Mouse (Mus musculus): Measurements from ENCODE around the gene Cdon.
A peak's percentile ranks its signal among the peaks of the same experiment; 100 is the strongest.

Gene Cdon

GRCm38 (mm10) chr9:35494937-35495336 lies 74.0 kb downstream of the Cdon start:
- DNase-seq = peak; percentile 5

- no peak for DNase-seq
Observed at GRCm38 (mm10) chr9:35495471-35495870, 74.5 kb downstream of the Cdon start.

GRCm38 (mm10) chr9:35499946-35500345 lies 79.0 kb downstream of the Cdon start:
- DNase-seq = no peak

DNA sequence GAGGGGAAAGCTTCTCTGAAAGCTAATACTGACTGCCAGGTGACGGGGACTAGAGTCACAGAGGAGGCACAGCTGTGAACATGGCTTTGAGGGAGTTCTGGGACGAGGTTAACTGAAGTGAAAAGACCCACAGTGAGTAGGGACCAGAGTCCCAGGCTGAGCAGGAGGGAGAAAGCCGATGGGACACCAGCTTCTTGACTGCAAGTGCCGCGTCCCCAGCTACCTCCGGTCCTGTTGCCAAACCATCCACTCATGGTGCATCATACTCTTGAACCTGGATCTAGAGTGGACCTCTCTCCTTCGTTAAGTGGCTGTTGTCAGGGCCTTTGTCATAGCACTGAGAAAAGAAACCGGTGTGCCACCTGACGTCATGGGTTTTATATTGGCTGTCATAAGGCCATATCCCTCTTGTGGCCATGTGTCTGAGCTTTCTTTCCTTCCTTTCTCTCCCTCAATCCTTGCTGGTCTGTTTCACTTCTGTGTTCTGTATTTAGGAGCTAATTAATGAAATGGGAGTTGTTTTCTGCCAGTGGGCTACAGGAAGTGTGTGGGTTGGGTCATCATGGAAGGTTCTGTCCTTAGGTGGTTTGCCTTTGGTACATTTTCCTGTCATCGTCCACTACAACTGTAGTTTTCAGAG lies 81.6 kb downstream of the Cdon start:
- DNase-seq = no peak

DNA sequence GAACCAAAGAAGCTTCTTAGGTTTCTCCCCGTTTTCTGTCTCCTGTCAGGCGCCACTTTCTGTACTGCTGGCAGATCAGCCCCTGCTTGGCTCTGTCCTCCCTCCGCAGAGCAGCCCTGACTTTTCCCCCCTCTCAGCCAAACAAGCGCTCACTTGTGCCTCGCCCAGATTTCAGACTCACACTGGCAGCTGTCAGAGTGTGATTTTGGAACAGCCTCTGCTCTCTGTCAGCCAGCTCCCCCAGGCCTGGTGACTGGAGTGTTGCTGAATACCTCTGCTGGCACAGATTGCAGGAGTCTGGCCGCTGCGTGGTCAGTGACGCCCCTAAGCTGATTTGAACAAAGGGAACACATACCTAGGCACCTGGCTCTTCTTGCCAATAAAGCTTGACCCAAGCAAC lies 87.3 kb downstream of the Cdon start:
- no peak for DNase-seq

DNA sequence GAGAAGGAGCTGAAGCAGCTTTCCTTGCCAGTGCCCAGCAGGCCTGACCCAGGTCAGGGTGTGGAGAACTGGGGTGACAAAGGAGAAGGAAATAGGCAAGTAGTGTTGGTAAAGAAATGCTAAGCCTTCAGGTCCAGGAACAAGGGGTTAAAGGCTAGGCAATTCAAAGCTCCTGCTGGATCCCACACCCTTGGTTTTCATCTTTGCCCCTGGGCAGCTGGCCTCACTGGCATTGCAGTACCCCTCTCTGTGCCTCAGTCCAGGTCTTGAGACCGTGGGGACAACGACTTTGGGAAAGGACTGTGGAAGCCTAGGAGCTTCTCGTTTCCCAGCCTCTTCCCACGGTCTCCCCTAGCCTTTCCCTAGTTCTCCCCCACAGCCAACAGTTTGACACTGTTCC lies 93.0 kb downstream of the Cdon start:
- no peak for DNase-seq

DNA sequence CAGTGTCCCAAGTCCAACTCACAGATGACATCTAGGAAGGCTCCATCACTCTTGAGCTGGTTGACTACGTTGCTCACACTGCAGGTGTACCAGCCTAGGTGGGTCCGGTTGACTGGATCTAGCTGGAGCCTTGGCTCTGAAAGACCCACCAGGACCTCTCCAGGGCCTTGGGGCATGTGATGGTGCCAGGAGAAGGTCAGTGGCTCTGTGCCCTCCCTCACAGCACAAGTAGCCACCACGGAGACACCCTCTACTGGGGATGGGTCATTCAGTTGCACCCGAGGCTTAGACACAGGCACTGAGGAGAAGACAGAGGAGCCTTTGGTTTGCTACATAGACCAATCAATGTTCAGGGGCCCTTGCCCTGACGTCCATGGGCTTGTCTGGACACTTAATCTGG lies 95.3 kb downstream of the Cdon start:
- no peak for DNase-seq

GRCm38 (mm10) chr9:35516711-35517110 lies 95.8 kb downstream of the Cdon start:
- no peak for DNase-seq

DNA sequence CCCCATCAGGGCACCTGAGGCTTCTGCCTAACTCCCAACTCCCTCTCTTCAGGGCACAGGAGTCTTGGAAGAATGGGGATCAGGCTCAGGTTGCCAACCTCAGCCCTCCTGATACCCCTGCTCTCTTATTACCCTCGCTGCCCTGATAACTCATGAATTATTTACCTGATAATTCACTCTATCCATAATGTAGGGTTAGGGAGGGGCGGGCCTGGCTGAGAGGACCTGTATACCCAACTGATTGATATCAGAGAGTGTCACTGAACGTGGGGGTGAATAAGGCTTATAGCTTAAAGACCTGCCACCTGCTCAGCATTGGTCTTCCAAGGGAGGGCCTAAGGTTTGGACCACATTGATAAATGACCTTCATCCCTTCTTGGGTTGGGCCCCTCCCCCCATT lies 97.2 kb downstream of the Cdon start, which contains the start of gene Gm1113:
Gene Gm1113, minus strand, starts transcription at position 101 of the 400 bp plus-strand sequence.
- DNase-seq = no peak

- DNase-seq = no peak
Observed at GRCm38 (mm10) chr9:35520631-35521348, 99.9 kb downstream of the Cdon start.

- DNase-seq = no peak
Observed at GRCm38 (mm10) chr9:35522241-35522640, 101.3 kb downstream of the Cdon start.

DNA sequence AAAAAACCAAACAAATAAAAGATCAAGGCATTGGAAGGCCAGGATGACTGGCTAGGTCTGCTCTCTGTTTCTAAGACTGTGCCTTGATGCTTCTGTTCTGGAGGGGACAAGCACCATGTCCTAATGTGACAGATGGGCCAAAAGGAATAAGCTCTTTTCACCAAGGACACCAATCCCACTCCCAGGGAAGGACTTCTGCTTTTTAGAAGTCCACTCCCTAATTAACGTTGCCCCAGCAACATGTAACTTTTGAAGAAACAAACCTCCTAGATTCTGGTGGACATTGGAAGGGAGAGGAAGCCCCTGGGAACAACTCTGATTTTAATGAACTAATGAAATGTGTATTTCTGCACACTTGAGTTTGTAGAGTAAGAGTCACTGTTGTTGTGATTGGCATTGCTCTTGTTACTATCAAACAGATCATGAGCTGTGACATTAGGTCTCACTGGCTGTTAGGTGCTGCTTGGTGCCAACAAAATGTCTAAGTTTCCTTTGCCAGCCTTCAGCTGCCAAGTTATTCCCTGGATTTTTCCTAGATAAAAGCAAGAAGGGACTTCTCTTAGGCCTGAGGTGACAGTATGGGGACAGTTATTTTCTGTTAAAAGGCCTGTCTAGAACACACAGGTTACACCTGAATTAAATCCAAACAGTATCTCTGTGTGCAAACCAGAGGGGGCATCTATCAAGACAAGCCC lies 102.0 kb downstream of the Cdon start:
- no peak for DNase-seq

DNA sequence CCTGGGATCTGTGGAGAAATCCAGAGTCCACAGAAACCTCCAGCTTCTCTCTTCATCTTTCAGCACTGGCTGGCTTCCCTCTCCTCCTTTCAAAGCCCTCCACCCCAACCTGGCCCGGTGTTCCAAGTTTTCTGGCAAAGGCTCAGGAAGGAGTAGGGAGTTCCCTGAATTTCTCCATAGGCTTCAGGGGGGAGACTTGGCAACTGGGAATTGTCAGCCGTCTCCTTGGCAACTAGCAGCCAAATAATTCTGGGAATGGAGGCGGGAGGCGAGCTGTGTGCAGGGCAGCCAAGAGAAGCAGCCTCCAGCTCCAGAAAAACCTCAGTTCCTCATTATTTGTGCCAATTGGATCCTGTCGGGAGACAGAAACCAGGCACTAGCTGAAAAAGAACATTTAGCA lies 102.6 kb downstream of the Cdon start:
- DNase-seq = no peak

DNA sequence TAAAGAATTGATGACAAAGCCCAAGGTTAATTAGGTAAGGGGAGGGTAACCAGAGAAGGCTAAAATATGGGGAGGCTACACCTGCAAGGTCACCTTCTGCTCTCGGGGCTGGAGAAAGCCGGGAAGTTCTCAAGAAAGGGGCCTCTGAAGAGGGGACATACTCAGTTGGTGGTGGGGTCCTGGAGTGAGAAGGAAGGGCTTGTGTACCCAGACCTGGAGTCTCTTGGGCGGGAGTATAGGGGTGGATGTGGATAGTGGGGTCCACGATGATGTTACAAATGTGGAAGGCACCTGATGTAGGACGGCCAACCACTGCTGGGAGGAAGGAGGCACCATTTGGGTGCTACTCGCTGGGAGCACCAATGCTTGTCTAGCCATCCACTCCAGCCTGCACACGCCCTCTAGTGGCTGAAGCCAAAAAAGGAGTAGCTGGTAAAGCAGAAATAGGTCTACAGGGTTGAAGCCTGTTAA lies 103.0 kb downstream of the Cdon start:
- DNase-seq = peak; percentile 78

DNA sequence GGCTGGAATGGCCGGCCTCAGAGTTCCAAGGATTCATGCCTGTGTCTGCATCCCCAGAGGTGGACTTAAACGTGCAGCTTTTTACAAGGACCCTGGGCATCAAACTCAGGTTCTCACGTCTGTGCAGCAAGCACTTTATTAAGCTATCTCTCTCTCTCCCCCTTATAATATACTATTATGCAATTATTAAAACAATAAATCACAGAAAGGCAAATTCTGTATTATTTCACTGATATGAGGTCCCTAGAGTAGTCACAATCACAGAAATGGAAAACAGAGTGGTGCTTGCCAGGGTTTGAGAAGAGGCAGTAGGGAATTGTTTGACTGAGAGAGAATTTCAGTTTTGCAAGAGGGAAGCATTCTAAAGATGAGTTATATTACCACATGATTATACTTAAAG lies 108.2 kb downstream of the Cdon start:
- no peak for DNase-seq

DNA sequence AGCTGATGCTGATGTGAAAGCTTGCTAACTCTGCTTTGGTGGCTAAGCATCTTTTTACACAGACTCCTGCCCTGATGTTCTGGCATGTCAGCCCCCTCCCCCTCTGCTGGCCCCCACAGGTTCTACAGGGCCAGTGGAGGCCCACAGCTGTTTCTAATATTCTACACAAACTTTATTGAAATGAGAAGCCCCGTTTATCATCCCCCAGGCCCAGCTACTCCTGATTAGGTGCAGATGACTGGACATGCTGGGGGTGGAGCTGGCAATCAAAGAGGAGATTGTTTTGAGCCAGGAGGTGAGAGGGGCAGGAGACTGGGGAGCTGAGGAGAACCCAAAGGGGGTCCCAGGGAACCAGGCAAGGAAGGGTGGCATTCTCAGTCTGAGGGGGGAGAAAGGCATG lies 108.9 kb downstream of the Cdon start:
- no peak for DNase-seq

DNA sequence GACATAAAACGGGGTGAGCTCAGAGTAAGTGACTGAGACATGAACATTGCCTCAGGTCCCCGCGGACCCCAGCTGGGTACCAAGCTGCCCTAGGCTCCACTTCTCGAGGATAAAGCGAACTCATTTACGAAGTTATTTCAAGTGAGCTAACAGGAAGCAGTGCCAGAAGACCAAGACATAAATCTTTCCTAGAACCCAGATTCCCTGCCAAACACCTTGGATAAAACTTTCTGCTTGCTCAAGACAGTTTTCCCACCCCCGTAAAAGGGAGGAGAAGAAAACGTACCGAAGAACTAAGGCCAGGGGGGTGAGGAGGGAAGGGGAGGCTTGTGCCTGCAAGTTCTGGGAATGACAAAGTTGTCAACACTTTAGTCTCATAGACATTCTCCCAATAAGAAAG lies 112.3 kb downstream of the Cdon start:
- no peak for DNase-seq

DNA sequence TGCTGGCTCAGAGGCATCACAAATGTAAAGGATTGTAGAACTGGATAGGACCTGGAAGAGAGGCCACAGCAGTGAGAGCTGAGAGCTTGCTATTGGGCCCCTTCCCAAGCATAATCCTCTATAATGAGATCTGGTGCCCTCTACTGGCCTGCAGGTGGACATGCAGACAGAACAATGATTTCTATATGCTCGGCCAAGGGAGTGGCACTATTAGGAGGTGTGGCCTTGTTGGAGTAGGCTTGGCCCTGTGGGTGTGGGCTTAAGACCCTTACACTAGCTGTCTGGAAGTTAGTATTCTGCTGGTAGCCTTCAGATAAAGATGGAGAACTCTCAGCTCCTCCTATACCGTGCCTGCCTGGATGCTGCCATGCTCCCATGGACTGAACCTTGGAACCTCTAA lies 114.2 kb downstream of the Cdon start:
- peak; percentile 38 for DNase-seq

DNA sequence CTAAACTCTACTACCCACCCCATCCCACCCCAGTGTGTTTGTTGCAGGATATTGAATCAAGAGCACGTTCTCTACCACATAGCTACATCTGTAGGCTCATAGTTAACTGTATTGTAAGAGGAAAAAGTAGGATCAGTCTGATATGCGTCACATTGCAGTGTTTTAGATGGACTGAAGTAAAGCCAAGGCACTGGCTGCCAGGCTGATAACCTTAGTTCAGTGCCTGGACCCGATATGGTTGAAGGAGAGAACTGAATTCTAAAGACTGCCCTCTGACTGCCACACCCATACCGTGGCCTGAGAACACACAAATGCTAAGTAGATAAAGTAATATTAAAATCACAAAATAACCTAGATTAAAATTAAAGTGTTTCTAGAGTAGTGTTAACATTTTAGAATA lies 114.9 kb downstream of the Cdon start:
- no peak for DNase-seq

DNA sequence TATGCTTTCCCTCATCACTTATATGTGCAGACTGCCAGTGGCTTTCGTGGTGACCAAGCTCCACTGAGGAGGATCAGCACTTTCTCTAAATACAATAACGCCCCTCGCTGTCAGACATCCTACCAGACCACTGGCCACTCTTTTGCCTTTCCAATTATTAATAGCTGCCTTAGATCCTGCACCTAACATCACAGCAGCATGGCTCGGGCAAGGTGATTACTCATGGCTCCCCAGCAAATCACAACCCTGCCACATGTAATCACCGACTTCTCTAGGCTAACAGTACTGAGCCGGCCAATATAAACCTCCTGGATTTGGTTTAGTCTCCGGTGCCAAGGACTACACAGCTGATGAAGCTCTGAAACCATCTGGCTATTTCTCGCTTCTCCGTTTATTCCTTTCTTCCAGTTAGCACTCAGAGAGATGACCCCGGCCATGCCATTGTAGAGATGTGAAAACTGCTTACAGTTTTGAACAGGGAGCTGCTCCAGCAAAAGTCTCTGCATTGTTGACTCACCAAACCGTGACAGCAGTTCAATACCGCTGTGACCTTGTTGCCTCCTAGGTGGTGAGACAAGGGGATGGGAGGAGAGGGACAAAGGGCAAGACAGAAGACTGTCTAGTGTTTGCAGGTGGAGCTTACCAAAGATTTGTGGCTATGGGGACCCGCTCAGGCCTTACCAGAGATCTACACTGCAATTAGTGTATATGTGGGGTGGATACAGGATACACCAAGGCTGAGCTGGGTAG lies 118.2 kb downstream of the Cdon start:
- no peak for DNase-seq

DNA sequence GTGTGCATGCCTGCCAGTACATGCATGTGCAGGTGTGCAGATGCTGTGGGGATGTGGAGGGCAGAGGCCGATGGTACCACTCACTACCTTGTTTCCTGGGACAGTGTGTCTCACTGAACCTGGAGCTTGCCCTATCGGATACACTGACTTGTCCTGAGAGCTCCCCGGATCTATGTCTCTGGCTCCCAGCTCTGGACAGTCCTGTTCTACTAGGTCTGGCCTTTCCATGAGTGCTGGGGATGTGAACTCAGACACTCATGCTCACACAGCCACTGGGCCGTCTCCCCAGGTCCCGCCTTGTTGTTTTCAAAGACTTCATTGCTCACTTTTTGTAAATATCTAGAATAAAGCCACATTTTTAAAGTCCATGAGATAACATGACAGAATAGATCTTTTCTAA lies 120.1 kb downstream of the Cdon start:
- DNase-seq = no peak

- DNase-seq = peak; percentile 77
Observed at GRCm38 (mm10) chr9:35541488-35541887, 120.6 kb downstream of the Cdon start.

DNA sequence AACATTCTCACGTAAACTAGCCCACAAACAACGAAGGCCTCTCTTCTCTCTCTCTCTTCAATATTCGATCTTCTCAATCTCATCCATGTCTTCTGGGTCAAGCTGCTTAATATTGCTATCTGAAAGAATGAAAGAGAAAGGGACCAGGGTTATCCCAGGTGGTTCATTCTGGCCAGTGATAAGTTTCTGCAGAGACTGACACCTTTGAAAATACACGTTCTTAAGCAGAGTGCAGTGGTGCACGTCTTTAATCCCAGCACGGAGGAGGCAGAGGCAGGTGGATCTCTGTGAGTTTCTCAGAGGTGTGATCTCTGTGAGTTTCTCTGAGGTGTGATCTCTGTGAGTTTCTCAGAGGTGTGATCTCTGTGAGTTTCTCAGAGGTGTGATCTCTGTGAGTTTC lies 121.0 kb downstream of the Cdon start:
- DNase-seq = no peak

Measured in kidney, adult 9 months (tissue).